Mouse (Mus musculus) Patski (cell line): ENCODE results near the gene Arpc2. TPM values are rescaled to one million over a fixed set of nuclear protein-coding genes. Genes with fewer than 3 reads are reported as not detected.
"Not testable (repeated sequence)": the region's sequence is repeated elsewhere in the genome, so short reads cannot be mapped to it uniquely, and the experiment has no call there.

ENCODE experiments used
- ATAC-seq: fragments of 100-300 bp; one replicate; pipeline ENCODE4 v1.8.0; 2021
- CTCF ChIA-PET: fragments of 350-600 bp; sonication (Branson Sonifier 250); formaldehyde crosslinking; loops from one replicate; lab custom pipeline; 2022; ENCODE audit warnings: inconsistent platforms; lab: Charles Lee
- POLR2A ChIA-PET: fragments of 350-600 bp; sonication (Branson Sonifier 250); formaldehyde crosslinking; loops from one replicate; lab custom pipeline; 2022; ENCODE audit warnings: antibody characterized with exemption, inconsistent platforms; lab: Charles Lee
- DNase-seq: peaks from one replicate; pipeline ENCODE4 v3.0.0-alpha.2; 2011; ENCODE audit warnings: low read depth, low spot score
- H3K27me3 ChIP-seq: fragments of 371-371 bp; one replicate; pipeline ENCODE4 v1.5.1; 2021
- CTCF ChIP-seq: fragments of 100-300 bp; IDR thresholded peaks from one replicate; pipeline ENCODE4 v1.5.1; 2021
- in situ Hi-C: fragments of 300-500 bp; cut with MboI; formaldehyde crosslinking; loops from 3 replicates; pipeline ENCODE4 v1.11.1; 2018; ENCODE audit warnings: low pct_unique_long_range_greater_than_20kb, mixed read lengths
- polyA plus RNA-seq: library from polyadenylated mRNA; unstranded; gene quantifications from one replicate; pipeline ENCODE4 v1.2.3, GENCODE M21; 2021

Gene Arpc2
- polyA plus RNA-seq, 1 experiment from 2014 or later, result 419 TPM

- no peak for ATAC-seq
- in situ Hi-C loops, result loop anchor here (5.0 kb wide), 1 partner anchor 73 kb away; no protein-coding TSS in a partner anchor
- H3K27me3 ChIP-seq, result no peaks in the 10 kb centered on the region
- no peak for TF ChIP-seq CTCF
- CTCF ChIA-PET, result interaction anchor here (0.7 kb wide), 1 partner anchor 74 kb away, joined by 3 read pairs; no protein-coding TSS in a partner anchor
- POLR2A ChIA-PET, result no interaction called here
- no peak for DNase-seq
These were observed 44.9 kb downstream of the Arpc2 start for GRCm38 (mm10) chr1:74280591-74281325.

DNA sequence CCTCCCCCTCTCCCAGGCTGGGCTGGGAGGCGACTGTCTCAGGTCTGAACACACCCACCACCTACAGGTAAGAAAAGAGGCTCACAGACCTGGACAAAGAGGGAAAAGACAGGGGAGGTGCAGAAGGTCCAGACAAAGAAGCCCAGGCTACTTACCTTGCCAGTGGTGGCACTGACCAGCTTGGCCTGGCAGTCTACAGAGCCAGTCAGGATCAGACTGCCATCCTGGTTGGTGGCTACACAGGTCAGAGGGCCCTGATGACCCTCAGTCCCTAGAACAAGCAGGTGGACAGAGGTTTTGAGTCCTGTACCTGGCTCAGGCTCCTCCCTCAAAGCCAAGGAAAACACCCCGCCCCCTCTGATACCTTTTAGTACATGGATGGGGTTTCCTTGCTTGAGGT is 45.5 kb downstream of the Arpc2 start:
- no peaks in the 10 kb centered on the region for H3K27me3 ChIP-seq
- no peak for ATAC-seq
- no peak for TF ChIP-seq CTCF
- DNase-seq, result no peak
- in situ Hi-C loops, result loop anchor here (5.0 kb wide), 1 partner anchor 74 kb away; no protein-coding TSS in a partner anchor
- POLR2A ChIA-PET, result no interaction called here
- CTCF ChIA-PET, result no interaction called here

GRCm38 (mm10) chr1:74281886-74282285 is 46.0 kb downstream of the Arpc2 start:
- no peak for ATAC-seq
- TF ChIP-seq CTCF, result no peak
- POLR2A ChIA-PET, result no interaction called here
- CTCF ChIA-PET, result no interaction called here
- in situ Hi-C loops, result loop anchor here (5.0 kb wide), 1 partner anchor 75 kb away; no protein-coding TSS in a partner anchor
- H3K27me3 ChIP-seq, result no peaks in the 10 kb centered on the region
- DNase-seq, result no peak

- ChIA-PET CTCF (interaction anchor here (1.5 kb wide), 1 partner anchor 76 kb away, joined by 3 read pairs; no protein-coding TSS in a partner anchor), POLR2A (interaction anchor here (1.3 kb wide), 1 partner anchor 43 kb away, joined by 4 read pairs; no protein-coding TSS in a partner anchor)
- in situ Hi-C loops, result loop anchor here (5.0 kb wide), 1 partner anchor 76 kb away; no protein-coding TSS in a partner anchor
- TF ChIP-seq CTCF, result no peak
- no peak for ATAC-seq
- no peaks in the 10 kb centered on the region for H3K27me3 ChIP-seq
- DNase-seq, result no peak
These were observed 47.2 kb downstream of the Arpc2 start for GRCm38 (mm10) chr1:74282896-74283625.

DNA sequence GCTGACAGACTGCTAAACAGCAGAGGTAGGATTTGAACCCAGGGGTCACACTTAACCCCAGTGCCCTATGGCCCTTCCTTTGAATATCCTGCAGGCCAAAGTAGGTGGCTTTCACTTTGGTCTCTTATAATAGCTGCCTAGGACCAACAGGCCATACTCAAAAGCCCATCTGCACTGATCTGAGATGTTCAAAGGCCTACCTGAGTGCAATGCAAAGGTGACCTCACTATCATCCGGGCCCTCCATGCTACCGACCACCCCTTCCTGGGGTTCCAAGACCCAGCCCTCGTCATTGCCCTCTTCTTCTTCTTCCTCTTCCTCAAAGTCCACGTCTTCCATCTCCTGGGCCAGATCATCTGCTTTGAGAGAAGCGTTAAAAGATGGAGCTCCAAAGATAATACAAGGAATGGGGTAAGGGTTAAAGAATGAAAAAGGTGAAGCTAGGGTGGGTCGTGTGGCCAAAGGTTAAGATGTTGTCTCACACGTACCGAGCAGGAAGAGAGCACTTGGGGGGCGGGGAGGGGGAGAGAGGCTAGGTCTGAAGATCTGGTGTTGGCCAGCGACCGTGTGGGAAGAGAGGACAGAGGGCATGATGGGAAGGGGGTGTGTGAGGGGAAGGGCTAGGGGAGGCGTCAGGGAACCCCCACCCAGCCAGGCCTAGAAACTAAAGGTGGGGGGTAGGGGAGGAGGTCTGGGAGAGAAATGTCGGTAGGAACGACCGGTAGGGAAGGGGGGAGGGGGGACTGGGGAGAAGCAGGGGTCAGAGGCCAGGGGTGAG is 48.0 kb downstream of the Arpc2 start:
- in situ Hi-C loops, result loop anchor here (5.0 kb wide), 1 partner anchor 77 kb away; no protein-coding TSS in a partner anchor
- CTCF ChIA-PET, result interaction anchor here (1.2 to 2.8 kb wide), 3 partner anchors 12 to 77 kb away, joined by 3 to 9 read pairs (median 5); no protein-coding TSS in a partner anchor
- TF ChIP-seq CTCF, result no peak
- DNase-seq, result no peak
- no peaks in the 10 kb centered on the region for H3K27me3 ChIP-seq
- POLR2A ChIA-PET, result interaction anchor here (1.3 kb wide), 1 partner anchor 44 kb away, joined by 4 read pairs; no protein-coding TSS in a partner anchor
- no peak for ATAC-seq

- ATAC-seq (peak; percentile 97), DNase-seq (peak; percentile 98)
- no peaks in the 10 kb centered on the region for H3K27me3 ChIP-seq
- ChIA-PET POLR2A (interaction anchor here (0.7 to 1.4 kb wide), 2 partner anchors 36 to 54 kb away, joined by 3 to 5 read pairs; no protein-coding TSS in a partner anchor), CTCF (interaction anchor here (1.1 to 2.8 kb wide), 5 partner anchors 10 to 78 kb away, joined by 3 to 9 read pairs (median 3); no protein-coding TSS in a partner anchor)
- in situ Hi-C loops, result loop anchor here (5.0 kb wide), 1 partner anchor 77 kb away; no protein-coding TSS in a partner anchor
- TF ChIP-seq CTCF, result no peak
These were observed 48.8 kb downstream of the Arpc2 start, which contains the start of the genes Aamp and Pnkd for GRCm38 (mm10) chr1:74284543-74285160. Gene Aamp (minus strand): TSS chr1:74284738. Gene Pnkd (plus strand): TSS chr1:74284930.

DNA sequence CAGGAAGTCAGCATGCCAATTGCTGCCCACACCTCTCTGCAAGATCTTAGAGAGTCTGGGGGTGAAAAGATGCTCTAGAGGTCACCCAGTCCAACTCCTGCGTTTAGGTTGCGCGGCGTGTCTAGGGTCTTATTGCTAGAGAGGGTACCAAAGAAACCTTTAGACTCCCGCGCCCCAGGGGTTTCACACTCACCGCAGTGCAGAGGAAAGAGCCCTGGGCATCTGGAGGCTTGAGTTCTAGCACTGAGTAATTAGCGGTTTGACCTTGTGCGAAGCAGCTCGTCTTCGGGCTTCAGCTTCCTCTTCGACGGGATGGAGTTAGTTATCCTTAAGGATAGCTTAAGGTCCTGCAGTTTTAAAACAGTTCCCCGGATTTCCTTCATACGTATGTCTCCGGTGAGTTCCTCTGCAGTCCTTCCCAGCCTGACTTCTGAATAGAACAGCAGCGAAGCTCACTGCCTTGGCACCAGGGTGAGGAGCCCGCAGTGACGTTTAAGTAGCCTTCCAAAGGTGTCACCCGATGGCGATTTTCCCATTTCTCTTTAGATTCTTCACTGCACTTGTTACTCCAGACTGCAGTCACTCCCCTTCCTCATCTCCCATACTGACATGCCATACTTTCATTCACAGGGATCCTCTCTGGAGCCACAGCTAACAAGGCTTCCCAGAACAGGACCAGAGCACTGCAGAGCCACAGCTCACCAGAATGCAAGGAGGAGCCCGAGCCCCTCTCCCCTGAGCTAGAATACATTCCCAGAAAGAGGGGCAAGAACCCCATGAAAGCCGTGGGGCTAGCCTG is 49.5 kb downstream of the Arpc2 start:
- POLR2A ChIA-PET, result interaction anchor here (0.6 to 2.0 kb wide), 8 partner anchors 10 to 87 kb away, joined by 3 to 13 read pairs (median 4); partner anchors contain the start of gene Arpc2
- CTCF ChIA-PET, result interaction anchor here (1.1 to 2.8 kb wide), 7 partner anchors 9 to 80 kb away, joined by 3 to 9 read pairs (median 3); no protein-coding TSS in a partner anchor
- no peak for TF ChIP-seq CTCF
- ATAC-seq (no peak), DNase-seq (no peak)
- no peaks in the 10 kb centered on the region for H3K27me3 ChIP-seq
- in situ Hi-C loops, result no loop called here

DNA sequence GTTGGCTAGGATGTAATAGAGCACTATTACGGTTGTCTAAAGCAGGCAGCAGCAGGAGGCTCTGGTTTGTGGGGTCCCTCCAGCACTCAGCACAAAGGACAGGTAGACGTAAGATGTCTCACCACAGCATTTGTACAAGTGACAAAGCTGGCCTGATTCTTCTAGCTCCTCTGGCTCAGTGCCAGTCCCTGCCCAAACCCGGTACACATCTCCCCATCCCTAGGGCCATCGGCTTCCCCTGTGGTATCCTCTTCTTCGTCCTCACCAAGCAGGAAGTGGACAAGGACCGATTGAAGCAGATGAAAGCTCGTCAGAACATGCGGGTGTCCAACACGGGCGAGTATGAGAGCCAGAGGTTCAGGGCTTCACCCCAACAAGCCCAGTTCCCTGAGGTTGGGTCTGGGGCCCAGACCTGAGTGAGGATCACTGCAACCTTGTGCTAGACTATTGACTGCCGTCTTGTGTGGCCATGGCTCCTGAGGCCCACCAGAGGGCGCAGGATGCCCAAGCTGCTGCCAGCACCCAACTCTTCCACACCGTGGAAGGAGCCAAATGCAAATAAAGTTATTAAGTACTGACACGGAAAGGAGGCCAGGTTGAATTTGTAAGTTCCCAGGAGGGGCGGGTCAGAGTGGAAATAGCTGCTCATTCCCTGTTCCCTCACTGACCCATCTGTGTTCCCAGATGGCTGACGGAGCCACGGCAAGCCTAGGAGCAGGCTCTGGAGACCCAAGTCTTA is 51.2 kb downstream of the Arpc2 start:
- CTCF ChIA-PET, result interaction anchor here (0.7 to 2.8 kb wide), 15 partner anchors 9 to 82 kb away, joined by 3 to 9 read pairs (median 4); partner anchors contain the start of genes Catip and Tmbim1

More for the DNA sequence above, 51.2 kb downstream of the Arpc2 start:
- H3K27me3 ChIP-seq, in situ Hi-C loops, ATAC-seq, DNase-seq: not testable (repeated sequence)
- POLR2A ChIA-PET, result interaction anchor here (1.1 to 2.0 kb wide), 4 partner anchors 8 to 75 kb away, joined by 3 to 13 read pairs (median 4); partner anchors contain the start of genes Arpc2 and Catip
